Mouse (Mus musculus) limb, embryonic 14.5 days (tissue): ENCODE measurements around the gene Efcc1. TPM values are rescaled to one million over a fixed set of nuclear protein-coding genes. Genes with fewer than 3 reads are reported as not detected.

Source experiments
- ATAC-seq: fragments of 200-750 bp; cut with Nextera tagmentation; 2 replicates; pipeline ENCODE4 v1.8.0; 2017; ENCODE audit warnings: low read depth, moderate number of reproducible peaks, moderate TSS enrichment; ENCODE audit not compliant: low FRiP score
- DNase-seq: peaks from one replicate; pipeline ENCODE4 v3.0.0-alpha.2; 2015; ENCODE audit warnings: low spot score
- H3K27ac ChIP-seq: fragments of 300-500 bp; sonication (generic); replicated peaks from 2 replicates; pipeline ENCODE4 v1.5.1; 2014; ENCODE audit warnings: low read depth, mild to moderate bottlenecking, low read length, moderate library complexity, mixed read lengths
- H3K27me3 ChIP-seq: fragments of 300-500 bp; sonication (generic); 2 replicates; pipeline ENCODE4 v1.6.1; 2014; ENCODE audit warnings: low read length, mixed read lengths; ENCODE audit not compliant: control insufficient read depth, insufficient read depth
- H3K36me3 ChIP-seq: fragments of 300-500 bp; sonication (generic); 2 replicates; pipeline ENCODE4 v1.6.1; 2014; ENCODE audit warnings: mild to moderate bottlenecking, low read length, moderate library complexity, mixed read lengths; ENCODE audit not compliant: control insufficient read depth, insufficient read depth
- H3K4me1 ChIP-seq: fragments of 300-500 bp; sonication (generic); 2 replicates; pipeline ENCODE4 v1.6.1; 2014; ENCODE audit warnings: antibody characterized with exemption, low read length, mixed read lengths; ENCODE audit not compliant: control insufficient read depth, insufficient read depth
- H3K4me2 ChIP-seq: fragments of 300-500 bp; sonication (generic); replicated peaks from 2 replicates; pipeline ENCODE4 v1.6.1; 2014; ENCODE audit warnings: low read depth, mild to moderate bottlenecking, low read length, moderate library complexity; ENCODE audit not compliant: severe bottlenecking
- H3K4me3 ChIP-seq: fragments of 300-500 bp; sonication (generic); replicated peaks from 2 replicates; pipeline ENCODE4 v1.5.1; 2014; ENCODE audit warnings: low read length
- H3K9ac ChIP-seq: fragments of 300-500 bp; sonication (generic); 2 replicates; pipeline ENCODE4 v1.6.1; 2014; ENCODE audit warnings: mild to moderate bottlenecking, low read depth, low read length, moderate library complexity; ENCODE audit not compliant: severe bottlenecking
- H3K9me3 ChIP-seq: fragments of 300-500 bp; sonication (generic); 2 replicates; pipeline ENCODE4 v1.6.1; 2016; ENCODE audit warnings: low read length; ENCODE audit not compliant: control insufficient read depth
- POLR2A ChIP-seq: fragments of 200-500 bp; IDR thresholded peaks from 2 replicates; pipeline ENCODE4 v1.8.0; 2012; ENCODE audit warnings: inconsistent platforms, mild to moderate bottlenecking, moderate library complexity, borderline replicate concordance; ENCODE audit not compliant: insufficient read depth, insufficient read length; ENCODE audit errors: extremely low read depth
- WGBS: fragments of 180-500 bp; shearing (Covaris S2); extraction: QIAGEN DNeasy Blood & Tissue Kit; methylation state at CpG from one replicate; pipeline ENCODE4 v1.1.7; 2014; 5-methylcytosine and 5-hydroxymethylcytosine counted together
- polyA plus RNA-seq, 2 experiments: library from polyadenylated mRNA; depleted of rRNA in 1 of 2; stranded (reverse) in 1 of 2; unstranded in 1 of 2; fragments of >200 nt; fragmentation: Nextera tagmentation in 1 of 2; extraction: Ambion mirVana in 1 of 2; gene quantifications; 2 replicates each; pipeline versions ENCODE4 v1.2.1 to v1.2.3; 2012 to 2014

The Efcc1 gene
- polyA plus RNA-seq, 2 experiments, result 0.80 to 0.98 TPM

DNA sequence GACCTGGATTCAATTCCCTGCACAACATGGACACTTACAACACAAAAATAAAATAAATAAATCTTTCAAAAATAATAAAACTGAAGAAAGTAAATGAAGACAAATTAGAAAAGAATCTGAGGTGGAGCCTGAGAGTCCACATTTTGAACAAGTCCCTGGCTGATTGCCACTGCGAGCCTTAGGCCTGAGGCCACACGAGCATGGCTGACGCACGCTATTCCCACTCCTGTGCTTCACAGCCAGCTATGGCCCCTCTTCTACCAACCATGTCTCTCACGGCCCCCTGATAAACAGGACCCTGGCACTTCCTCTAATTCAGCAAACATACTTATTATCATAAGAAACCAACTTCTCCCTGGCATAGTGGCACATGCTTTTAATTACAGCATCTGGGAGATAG is 56.0 kb downstream of the Efcc1 start:
- Histone ChIP-seq H3K9ac (no peak overlapping the region), H3K27ac (no peak overlapping the region), H3K9me3 (no peaks in the 10 kb centered on the region), H3K36me3 (0 out of 2 replicates have a peak, but pooled peaks cover 5% of the 10 kb centered on the region), H3K4me3 (no peak overlapping the region), H3K4me2 (no peak overlapping the region), H3K27me3 (no peaks in the 10 kb centered on the region), H3K4me1 (no peaks in the 10 kb centered on the region)
- ATAC-seq, result no peak
- 76% methylated on average over 5 of the region's 5 CpGs for WGBS
- DNase-seq, result no peak
- TF ChIP-seq POLR2A, result no peak

- no peak overlapping the region for H3K27ac ChIP-seq
- 85% methylated on average over 6 of the region's 6 CpGs for WGBS
- TF ChIP-seq POLR2A, result no peak
- no peak overlapping the region for H3K9ac ChIP-seq
- H3K27me3 ChIP-seq, result no peaks in the 10 kb centered on the region
- no peak for ATAC-seq
- H3K9me3 ChIP-seq, result no peaks in the 10 kb centered on the region
- H3K4me2 ChIP-seq, result no peak overlapping the region
- no peak overlapping the region for H3K4me3 ChIP-seq
- DNase-seq, result no peak
- H3K36me3 ChIP-seq, result peaks cover 11% of the 10 kb centered on the region
- no peaks in the 10 kb centered on the region for H3K4me1 ChIP-seq
Observed at GRCm38 (mm10) chr6:87787108-87787890, 56.6 kb downstream of the Efcc1 start.

DNA sequence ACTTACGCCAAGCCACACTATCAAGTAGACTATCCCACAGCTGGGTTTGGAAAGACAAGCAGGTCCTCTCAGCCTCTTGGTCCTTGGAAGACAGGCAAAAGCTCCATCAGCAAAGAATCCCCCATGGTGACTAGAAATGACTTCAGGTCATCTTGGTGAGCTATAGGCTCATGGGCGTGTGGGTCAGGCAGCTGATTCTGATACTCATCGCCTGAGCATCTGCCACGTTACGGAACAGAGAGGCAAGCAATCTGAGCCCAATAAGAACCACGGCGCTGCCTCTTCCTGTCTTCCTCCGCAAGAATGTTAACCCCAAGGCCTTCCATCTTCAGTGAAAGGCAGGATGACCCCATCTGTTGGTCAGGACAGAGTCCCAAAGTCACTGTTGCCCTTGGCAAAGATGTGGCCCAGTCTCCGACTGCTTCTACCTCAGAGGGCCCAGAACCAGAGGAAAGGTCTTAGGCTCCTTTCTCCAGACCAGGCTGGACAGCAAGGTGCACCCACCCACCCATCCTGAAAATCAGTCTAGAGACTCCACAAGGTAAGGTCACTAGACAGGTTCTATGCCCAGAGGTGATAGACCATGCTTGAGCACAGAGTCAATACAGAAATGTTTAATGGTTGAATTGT is 57.7 kb downstream of the Efcc1 start:
- Histone ChIP-seq H3K9ac (no peak overlapping the region), H3K27me3 (no peaks in the 10 kb centered on the region), H3K4me2 (no peak overlapping the region), H3K4me3 (no peak overlapping the region), H3K36me3 (peaks cover 18% of the 10 kb centered on the region), H3K9me3 (no peaks in the 10 kb centered on the region), H3K4me1 (no peaks in the 10 kb centered on the region), H3K27ac (no peak overlapping the region)
- WGBS, result 89% methylated on average over 9 of the region's 9 CpGs
- TF ChIP-seq POLR2A, result no peak
- no peak for ATAC-seq
- DNase-seq, result no peak

DNA sequence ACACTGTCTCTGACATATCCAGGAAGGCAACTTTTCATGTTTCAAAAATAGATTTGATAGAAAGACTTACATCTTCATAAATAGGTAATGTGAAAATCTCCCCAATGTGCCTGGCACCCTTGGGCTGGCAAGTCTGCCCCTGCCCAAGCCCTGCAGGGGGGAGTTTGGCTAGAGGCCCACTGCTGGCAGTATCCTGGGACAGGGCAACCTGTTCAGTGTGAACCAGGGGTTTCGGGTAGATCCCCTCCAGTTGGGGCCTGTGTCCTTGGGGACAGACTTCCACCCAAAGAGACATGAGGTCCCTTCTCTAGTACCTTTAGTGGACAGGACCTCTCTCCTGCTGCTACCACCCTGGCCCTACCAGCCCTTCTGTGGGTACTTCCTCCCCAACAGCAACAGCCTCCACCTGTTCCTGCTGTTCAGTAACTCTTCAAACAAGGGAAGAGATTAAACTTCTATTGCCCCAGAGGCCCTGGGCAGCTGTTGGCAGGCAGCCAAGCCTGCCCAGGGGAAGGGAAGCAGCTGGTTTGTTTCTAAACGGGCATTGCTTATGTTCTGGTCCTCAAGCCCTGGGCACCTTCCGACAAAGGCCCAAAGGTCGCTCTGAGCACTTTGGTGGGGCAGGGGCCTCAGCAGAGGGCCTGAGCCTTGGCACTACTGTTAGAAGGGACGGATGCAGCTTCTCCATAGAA is 58.4 kb downstream of the Efcc1 start:
- no peak for TF ChIP-seq POLR2A
- Histone ChIP-seq H3K27me3 (no peaks in the 10 kb centered on the region), H3K4me3 (no peak overlapping the region), H3K9me3 (no peaks in the 10 kb centered on the region), H3K36me3 (peaks cover 22% of the 10 kb centered on the region), H3K4me2 (no peak overlapping the region), H3K9ac (no peak overlapping the region), H3K27ac (no peak overlapping the region), H3K4me1 (no peaks in the 10 kb centered on the region)
- 47% methylated on average over 5 of the region's 5 CpGs for WGBS
- no peak for ATAC-seq
- DNase-seq, result no peak

- TF ChIP-seq POLR2A, result no peak
- Histone ChIP-seq H3K27ac (no peak overlapping the region), H3K9me3 (no peaks in the 10 kb centered on the region), H3K36me3 (peaks cover 22% of the 10 kb centered on the region), H3K4me3 (no peak overlapping the region), H3K9ac (no peak overlapping the region), H3K4me1 (no peaks in the 10 kb centered on the region), H3K27me3 (no peaks in the 10 kb centered on the region), H3K4me2 (no peak overlapping the region)
- ATAC-seq (no peak), DNase-seq (no peak)
- 97% methylated on average over 6 of the region's 6 CpGs for WGBS
Observed at GRCm38 (mm10) chr6:87789791-87790190, 59.1 kb downstream of the Efcc1 start.
